Mouse (Mus musculus) embryonic fibroblast, embryonic 13.5 days (primary cell): ENCODE measurements around the gene Magi2.

Experiments
- CTCF ChIP-seq: IDR thresholded peaks from 2 replicates; pipeline ENCODE4 v1.5.1; 2011; ENCODE audit warnings: mild to moderate bottlenecking, control low read depth, low read length, moderate library complexity, borderline replicate concordance; ENCODE audit not compliant: insufficient read depth
- POLR2A ChIP-seq: IDR thresholded peaks from 2 replicates; pipeline ENCODE4 v1.6.1; 2011; ENCODE audit warnings: low read depth, mild to moderate bottlenecking, control low read depth, low read length, moderate library complexity

GRCm38 (mm10) chr5:20010210-20010609, 783.4 kb downstream of the Magi2 start:
- TF ChIP-seq CTCF (no peak), POLR2A (no peak)
